Mouse (Mus musculus) stomach, embryonic 15.5 days (tissue): ENCODE data around the gene St7. TPM values are rescaled to one million over a fixed set of nuclear protein-coding genes. Genes with fewer than 3 reads are reported as not detected.

ENCODE experiments used
- ATAC-seq: fragments of 200-750 bp; cut with Nextera tagmentation; 2 replicates; pipeline ENCODE4 v1.8.0; 2017; ENCODE audit warnings: low read depth, moderate number of reproducible peaks, moderate TSS enrichment; ENCODE audit not compliant: insufficient read depth, low FRiP score
- H3K27ac ChIP-seq: fragments of 300-500 bp; sonication (generic); 2 replicates; pipeline ENCODE4 v1.5.1; 2015; ENCODE audit warnings: mild to moderate bottlenecking, inconsistent platforms
- H3K27me3 ChIP-seq: fragments of 300-500 bp; sonication (generic); replicated peaks from 2 replicates; pipeline ENCODE4 v1.6.1; 2015; ENCODE audit warnings: inconsistent platforms
- H3K36me3 ChIP-seq: fragments of 300-500 bp; sonication (generic); 2 replicates; pipeline ENCODE4 v1.6.1; 2015; ENCODE audit warnings: inconsistent platforms
- H3K4me1 ChIP-seq: fragments of 300-500 bp; sonication (generic); 2 replicates; pipeline ENCODE4 v1.6.1; 2015; ENCODE audit warnings: inconsistent platforms
- H3K4me2 ChIP-seq: fragments of 300-500 bp; sonication (generic); 2 replicates; pipeline ENCODE4 v1.6.1; 2015; ENCODE audit warnings: mild to moderate bottlenecking, inconsistent platforms
- H3K4me3 ChIP-seq: fragments of 300-500 bp; sonication (generic); replicated peaks from 2 replicates; pipeline ENCODE4 v1.5.1; 2015; ENCODE audit warnings: inconsistent platforms
- H3K9ac ChIP-seq: fragments of 300-500 bp; sonication (generic); 2 replicates; pipeline ENCODE4 v1.6.1; 2015; ENCODE audit warnings: inconsistent platforms
- H3K9me3 ChIP-seq: fragments of 300-500 bp; sonication (generic); 2 replicates; pipeline ENCODE4 v1.6.1; 2016; ENCODE audit warnings: inconsistent platforms
- WGBS: fragments of 180-500 bp; shearing (Covaris S2); methylation state at CpG from one replicate; pipeline ENCODE4 v1.1.7; 2015; 5-methylcytosine and 5-hydroxymethylcytosine counted together
- polyA plus RNA-seq: library from polyadenylated mRNA; unstranded; fragments of >200 nt; fragmentation: Nextera tagmentation; extraction: Ambion mirVana; gene quantifications from 2 replicates; pipeline ENCODE4 v1.2.1, GENCODE M21; 2015

The St7 gene
- polyA plus RNA-seq, 1 experiment from 2014 or later = 23.5 TPM

DNA sequence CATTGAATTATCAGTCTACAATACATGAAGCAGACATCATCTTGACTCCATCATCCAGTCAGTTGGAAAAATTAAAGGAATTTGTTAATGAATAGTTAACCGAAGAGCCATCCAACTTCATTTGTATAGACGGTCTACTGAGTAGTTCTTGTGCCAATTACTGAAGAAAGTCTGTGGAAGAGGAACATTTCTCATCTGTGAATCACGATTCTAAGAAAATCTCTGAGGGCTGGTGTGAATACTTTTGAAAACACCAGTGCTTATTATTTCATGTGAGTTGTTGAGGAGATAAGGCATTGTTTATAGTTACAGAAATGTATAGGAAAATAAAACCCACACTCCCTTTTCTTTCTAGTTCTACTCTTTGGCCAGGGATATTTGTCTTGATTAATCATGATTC lies 286.1 kb downstream of the St7 start:
- no peak for ATAC-seq
- no peaks in the 10 kb centered on the region for H3K9me3 ChIP-seq

DNA sequence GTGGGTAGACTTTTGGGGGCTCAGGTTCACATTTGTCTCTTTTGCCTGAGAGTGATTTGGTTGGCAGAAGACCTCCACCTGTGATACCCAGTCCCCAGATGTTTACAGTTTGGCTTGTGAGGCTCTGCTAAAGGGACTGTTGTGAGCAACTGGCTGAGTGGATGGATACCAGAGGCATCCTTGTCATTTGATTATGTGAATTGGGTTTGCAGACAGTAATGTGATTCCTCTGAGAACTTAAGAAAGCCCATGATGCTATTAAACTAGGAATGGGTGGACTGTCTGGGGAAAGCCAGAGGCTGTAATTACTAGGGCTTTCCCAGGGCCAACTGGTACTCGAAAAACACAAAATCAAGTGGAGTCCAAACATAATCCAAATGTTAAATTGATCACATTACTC lies 286.6 kb downstream of the St7 start:
- no peaks in the 10 kb centered on the region for H3K4me1 ChIP-seq
- no peaks in the 10 kb centered on the region for H3K9me3 ChIP-seq
- ATAC-seq = no peak
- no peaks in the 10 kb centered on the region for H3K27me3 ChIP-seq
- H3K27ac ChIP-seq = no peak overlapping the region
- no peak overlapping the region for H3K9ac ChIP-seq
- H3K4me3 ChIP-seq = no peak overlapping the region
- H3K4me2 ChIP-seq = no peak overlapping the region
- 52% methylated on average over 1 of the region's 1 CpGs for WGBS
- H3K36me3 ChIP-seq = no peaks in the 10 kb centered on the region

More for the DNA sequence above, 286.1 kb downstream of the St7 start:
- Histone ChIP-seq H3K27me3 (no peaks in the 10 kb centered on the region), H3K4me2 (no peak overlapping the region), H3K4me3 (no peak overlapping the region), H3K4me1 (no peaks in the 10 kb centered on the region), H3K9ac (no peak overlapping the region), H3K27ac (no peak overlapping the region), H3K36me3 (no peaks in the 10 kb centered on the region)
- 76% methylated on average over 3 of the region's 3 CpGs for WGBS

DNA sequence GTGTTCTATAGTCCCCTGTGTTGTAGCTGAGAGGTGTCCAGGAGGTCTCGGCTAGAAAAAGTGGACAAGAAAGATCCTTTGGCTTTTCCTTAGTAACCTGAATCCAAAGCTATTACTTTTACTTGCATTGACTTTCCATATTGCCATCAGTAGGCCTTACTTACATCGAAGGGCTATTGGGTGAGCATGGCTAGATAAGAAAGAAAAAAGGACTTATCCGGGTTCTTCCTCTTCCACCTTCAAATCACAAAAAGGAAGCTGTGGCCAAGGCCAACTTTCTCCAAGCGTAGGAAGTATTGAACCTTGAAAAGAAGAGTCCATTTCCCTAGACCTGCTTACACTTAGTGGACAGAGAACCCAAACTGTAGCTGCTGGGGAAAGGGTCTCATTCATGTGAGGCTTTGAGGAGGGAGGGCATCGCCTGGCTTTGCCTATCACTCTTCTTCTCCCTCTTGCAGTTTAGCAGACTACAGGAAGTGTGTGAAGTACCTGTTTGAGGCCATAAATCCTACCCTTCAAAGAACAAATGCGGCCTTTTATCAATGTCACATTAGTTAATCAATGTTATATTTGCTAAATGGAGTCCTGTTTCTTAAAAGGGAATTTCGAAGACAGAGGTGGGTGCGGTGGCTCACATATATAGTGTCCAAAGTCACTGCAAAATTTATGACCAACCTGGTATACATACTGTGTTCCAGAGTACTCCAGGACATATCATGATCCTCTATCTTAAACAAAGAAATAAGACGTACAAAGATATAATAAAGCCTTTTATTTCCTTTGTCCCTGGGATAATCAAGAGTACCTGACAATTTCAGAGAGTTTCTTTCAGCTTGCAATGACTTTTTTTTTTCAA lies 297.7 kb downstream of the St7 start:
- H3K4me2 ChIP-seq = no peak overlapping the region
- no peak overlapping the region for H3K9ac ChIP-seq
- no peaks in the 10 kb centered on the region for H3K9me3 ChIP-seq
- no peaks in the 10 kb centered on the region for H3K27me3 ChIP-seq
- 78% methylated on average over 9 of the region's 9 CpGs for WGBS
- ATAC-seq = no peak
- no peaks in the 10 kb centered on the region for H3K4me1 ChIP-seq
- no peaks in the 10 kb centered on the region for H3K36me3 ChIP-seq
- H3K4me3 ChIP-seq = no peak overlapping the region
- H3K27ac ChIP-seq = no peak overlapping the region

DNA sequence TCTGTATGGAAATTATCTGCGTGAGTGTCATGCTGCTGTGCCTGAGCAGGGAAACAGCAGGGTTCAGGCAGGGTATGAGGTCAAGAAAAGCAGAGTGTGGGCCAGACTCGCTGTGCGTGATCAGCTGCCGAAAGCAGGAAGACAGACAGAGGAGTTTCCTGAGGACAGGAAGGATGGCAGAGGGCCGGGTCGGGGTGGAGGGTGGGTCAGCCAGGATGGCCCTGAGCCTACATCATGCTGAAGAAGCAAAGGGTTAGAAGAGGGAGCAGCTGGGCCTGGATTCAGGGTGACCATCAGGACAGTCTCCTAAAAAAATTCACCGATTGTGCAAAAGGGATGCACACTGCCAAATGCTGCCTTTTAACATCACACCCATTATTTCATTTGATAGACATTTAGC lies 298.9 kb downstream of the St7 start:
- no peak overlapping the region for H3K4me2 ChIP-seq
- H3K9ac ChIP-seq = no peak overlapping the region
- no peak overlapping the region for H3K27ac ChIP-seq
- H3K9me3 ChIP-seq = no peaks in the 10 kb centered on the region
- WGBS = 59% methylated on average over 7 of the region's 7 CpGs
- no peak overlapping the region for H3K4me3 ChIP-seq
- H3K4me1 ChIP-seq = no peaks in the 10 kb centered on the region
- no peaks in the 10 kb centered on the region for H3K36me3 ChIP-seq
- no peaks in the 10 kb centered on the region for H3K27me3 ChIP-seq
- no peak for ATAC-seq

Other genes starting within 250 kb of the St7 start
- 10.5 and 13.2 TPM in 2 replicates for gene Met, start 229.1 kb upstream of the St7 start, polyA plus RNA-seq
- 218 and 225 TPM in 2 replicates for gene Capza2, start 56.7 kb upstream of the St7 start, polyA plus RNA-seq